Mouse (Mus musculus) heart, postnatal 0 days (tissue): Measurements from ENCODE around the gene Lima1.

Experiments used
- CTCF ChIP-seq: IDR thresholded peaks from 2 replicates; pipeline ENCODE4 v1.5.1; 2016; ENCODE audit warnings: antibody characterized with exemption, control low read depth, low read depth
- EP300 ChIP-seq: IDR thresholded peaks from 2 replicates; pipeline ENCODE4 v1.6.1; 2016; ENCODE audit warnings: antibody characterized with exemption, low read depth

DNA sequence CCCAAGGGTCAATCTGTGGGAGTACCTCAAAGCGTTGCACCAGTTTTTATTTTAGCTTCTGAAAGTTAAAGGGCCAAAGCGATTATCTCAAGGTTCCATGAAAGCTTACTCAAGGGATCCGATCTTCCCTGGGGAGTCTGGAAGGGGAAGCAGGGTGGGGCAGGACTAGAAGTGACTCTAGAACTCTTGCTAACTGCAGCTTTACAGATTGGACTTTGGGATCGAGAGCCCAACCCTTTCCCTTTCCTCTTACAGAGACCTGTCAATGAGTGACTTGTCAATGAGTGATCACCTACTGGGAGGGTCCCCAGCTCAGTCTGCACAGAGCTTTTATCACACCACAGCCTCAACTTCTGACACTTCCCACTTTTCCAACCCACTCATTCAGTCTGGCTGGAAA is 7.6 kb downstream of the Lima1 start:
- TF ChIP-seq EP300 (no peak), CTCF (no peak)
